Mouse (Mus musculus) heart, embryonic 16.5 days (tissue): ENCODE data around the gene Ednra. TPM values are rescaled to one million over a fixed set of nuclear protein-coding genes. Genes with fewer than 3 reads are reported as not detected.
A peak's percentile ranks its signal among the peaks of the same experiment; 100 is the strongest.

Experiments
- ATAC-seq: fragments of 200-750 bp; cut with Nextera tagmentation; replicated peaks from 2 replicates; pipeline ENCODE4 v1.8.0; 2017; ENCODE audit warnings: moderate number of reproducible peaks; ENCODE audit not compliant: insufficient read depth, low FRiP score; ENCODE audit errors: extremely low read depth
- H3K27ac ChIP-seq: fragments of 300-500 bp; sonication (generic); 2 replicates; pipeline ENCODE4 v1.5.1; 2014; ENCODE audit warnings: mild to moderate bottlenecking, low read length, control low read depth, moderate library complexity
- H3K27me3 ChIP-seq: fragments of 300-500 bp; sonication (generic); 2 replicates; pipeline ENCODE4 v1.6.1; 2014; ENCODE audit warnings: low read length, mixed read lengths; ENCODE audit not compliant: control insufficient read depth, insufficient read depth
- H3K36me3 ChIP-seq: fragments of 300-500 bp; sonication (generic); 2 replicates; pipeline ENCODE4 v1.6.1; 2014; ENCODE audit not compliant: control insufficient read depth, insufficient read depth
- H3K4me1 ChIP-seq: fragments of 300-500 bp; sonication (generic); 2 replicates; pipeline ENCODE4 v1.6.1; 2014; ENCODE audit warnings: low read length, mixed read lengths; ENCODE audit not compliant: control insufficient read depth, insufficient read depth
- H3K4me2 ChIP-seq: fragments of 300-500 bp; sonication (generic); 2 replicates; pipeline ENCODE4 v1.6.1; 2014; ENCODE audit warnings: low read depth, mild to moderate bottlenecking, control low read depth, low read length
- H3K4me3 ChIP-seq: fragments of 300-500 bp; sonication (generic); 2 replicates; pipeline ENCODE4 v1.5.1; 2014; ENCODE audit warnings: mild to moderate bottlenecking, control low read depth, low read length
- H3K9ac ChIP-seq: fragments of 300-500 bp; sonication (generic); 2 replicates; pipeline ENCODE4 v1.6.1; 2014; ENCODE audit warnings: low read length, control low read depth
- H3K9me3 ChIP-seq: fragments of 300-500 bp; sonication (generic); replicated peaks from 2 replicates; pipeline ENCODE4 v1.6.1; 2016; ENCODE audit warnings: low read length; ENCODE audit not compliant: control insufficient read depth
- WGBS: fragments of 180-500 bp; shearing (Covaris S2); extraction: QIAGEN DNeasy Blood & Tissue Kit; methylation state at CpG from one replicate; pipeline ENCODE4 v1.1.7; 2014; 5-methylcytosine and 5-hydroxymethylcytosine counted together
- polyA plus RNA-seq: library from polyadenylated mRNA; unstranded; fragments of >200 nt; fragmentation: Nextera tagmentation; extraction: Ambion mirVana; gene quantifications from 2 replicates; pipeline ENCODE4 v1.2.1, GENCODE M21; 2015

Ednra gene
- polyA plus RNA-seq, 1 experiment from 2014 or later, result 40.1 TPM

- Histone ChIP-seq H3K27me3 (no peaks in the 10 kb centered on the region), H3K4me1 (no peaks in the 10 kb centered on the region), H3K36me3 (peaks cover 2% of the 10 kb centered on the region; the same call in 1 of the 2 replicates), H3K4me2 (no peak overlapping the region), H3K9me3 (peaks cover 9% of the 10 kb centered on the region), H3K27ac (no peak overlapping the region), H3K9ac (no peak overlapping the region), H3K4me3 (no peak overlapping the region)
- ATAC-seq, result no peak
- WGBS, result 71% methylated on average over 3 of the region's 3 CpGs
These were observed 8.7 kb upstream of the Ednra start for GRCm38 (mm10) chr8:77732964-77733363.

- H3K4me1 ChIP-seq, result peaks cover 28% of the 10 kb centered on the region
- ATAC-seq, result no peak
- WGBS, result 47% methylated on average over 5 of the region's 5 CpGs
- no peak overlapping the region for H3K4me2 ChIP-seq
- H3K36me3 ChIP-seq, result no peaks in the 10 kb centered on the region
- H3K9me3 ChIP-seq, result no peaks in the 10 kb centered on the region
- no peaks in the 10 kb centered on the region for H3K27me3 ChIP-seq
- no peak overlapping the region for H3K4me3 ChIP-seq
- H3K9ac ChIP-seq, result no peak overlapping the region
- H3K27ac ChIP-seq, result peak overlapping the region; percentile 98
These were observed 1.1 kb upstream of the Ednra start for GRCm38 (mm10) chr8:77725406-77725805.

GRCm38 (mm10) chr8:77723534-77724045 is 674 bp downstream of the Ednra start:
- 1% methylated on average over 16 of the region's 16 CpGs for WGBS
- peak overlapping the region; percentile 71 for H3K4me3 ChIP-seq
- H3K9me3 ChIP-seq, result no peaks in the 10 kb centered on the region
- H3K9ac ChIP-seq, result peak overlapping the region; percentile 87
- 0 out of 2 replicates have a peak, but pooled peaks cover 5% of the 10 kb centered on the region for H3K36me3 ChIP-seq
- peak overlapping the region; percentile 98 for H3K27ac ChIP-seq
- H3K27me3 ChIP-seq, result no peaks in the 10 kb centered on the region
- peak; percentile 66 for ATAC-seq
- H3K4me2 ChIP-seq, result peak overlapping the region; percentile 54
- H3K4me1 ChIP-seq, result peaks cover 39% of the 10 kb centered on the region

- Histone ChIP-seq H3K27ac (peak overlapping the region; percentile 98), H3K4me3 (peak overlapping the region; percentile 71), H3K27me3 (no peaks in the 10 kb centered on the region), H3K36me3 (0 out of 2 replicates have a peak, but pooled peaks cover 5% of the 10 kb centered on the region), H3K9me3 (no peaks in the 10 kb centered on the region), H3K4me1 (peaks cover 39% of the 10 kb centered on the region), H3K9ac (peak overlapping the region; percentile 87), H3K4me2 (peak overlapping the region; percentile 54)
- 60% methylated on average over 4 of the region's 4 CpGs for WGBS
- ATAC-seq, result no peak
These were observed 1.2 kb downstream of the Ednra start for GRCm38 (mm10) chr8:77723018-77723417.

GRCm38 (mm10) chr8:77718933-77719332 is 5.3 kb downstream of the Ednra start:
- Histone ChIP-seq H3K4me3 (peak overlapping the region; percentile 33), H3K27me3 (no peaks in the 10 kb centered on the region), H3K9ac (0 out of 2 replicates have a peak overlapping the region, but pooled peaks have one; percentile 20), H3K4me1 (peaks cover 43% of the 10 kb centered on the region), H3K36me3 (0 out of 2 replicates have a peak, but pooled peaks cover 6% of the 10 kb centered on the region), H3K9me3 (no peaks in the 10 kb centered on the region), H3K27ac (peak overlapping the region; percentile 43; the same call in 1 of the 2 replicates), H3K4me2 (peak overlapping the region; percentile 49)
- 64% methylated on average over 2 of the region's 2 CpGs for WGBS
- no peak for ATAC-seq

GRCm38 (mm10) chr8:77717036-77717435 is 7.2 kb downstream of the Ednra start:
- ATAC-seq, result no peak; the same call in 1 of the 2 replicates

GRCm38 (mm10) chr8:77714455-77714854 is 9.8 kb downstream of the Ednra start:
- H3K9me3 ChIP-seq, result no peaks in the 10 kb centered on the region
- H3K27ac ChIP-seq, result no peak overlapping the region
- no peak overlapping the region for H3K9ac ChIP-seq
- H3K4me1 ChIP-seq, result peaks cover 39% of the 10 kb centered on the region
- no peak for ATAC-seq
- 0 out of 2 replicates have a peak, but pooled peaks cover 2% of the 10 kb centered on the region for H3K36me3 ChIP-seq
- no peak overlapping the region for H3K4me3 ChIP-seq
- H3K4me2 ChIP-seq, result no peak overlapping the region
- no peaks in the 10 kb centered on the region for H3K27me3 ChIP-seq
- 75% methylated on average over 7 of the region's 7 CpGs for WGBS

More at GRCm38 (mm10) chr8:77717036-77717435, 7.2 kb downstream of the Ednra start:
- no peak overlapping the region for H3K4me3 ChIP-seq
- WGBS, result 16% methylated on average over 2 of the region's 2 CpGs
- H3K27ac ChIP-seq, result peak overlapping the region; percentile 54
- peaks cover 49% of the 10 kb centered on the region for H3K4me1 ChIP-seq
- H3K9ac ChIP-seq, result no peak overlapping the region
- H3K27me3 ChIP-seq, result no peaks in the 10 kb centered on the region
- 0 out of 2 replicates have a peak, but pooled peaks cover 6% of the 10 kb centered on the region for H3K36me3 ChIP-seq
- H3K9me3 ChIP-seq, result no peaks in the 10 kb centered on the region
- H3K4me2 ChIP-seq, result 0 out of 2 replicates have a peak overlapping the region, but pooled peaks have one; percentile 4

- H3K4me2 ChIP-seq, result no peak overlapping the region
- H3K27me3 ChIP-seq, result no peaks in the 10 kb centered on the region
- no peak overlapping the region for H3K9ac ChIP-seq
- 54% methylated on average over 5 of the region's 5 CpGs for WGBS
- no peak overlapping the region for H3K27ac ChIP-seq
- ATAC-seq, result no peak; the same call in 1 of the 2 replicates
- H3K36me3 ChIP-seq, result 0 out of 2 replicates have a peak, but pooled peaks cover 2% of the 10 kb centered on the region
- peaks cover 36% of the 10 kb centered on the region for H3K4me1 ChIP-seq
- H3K9me3 ChIP-seq, result no peaks in the 10 kb centered on the region
- no peak overlapping the region for H3K4me3 ChIP-seq
These were observed 10.6 kb downstream of the Ednra start for GRCm38 (mm10) chr8:77713688-77714087.

GRCm38 (mm10) chr8:77704768-77705167 is 19.5 kb downstream of the Ednra start:
- H3K4me3 ChIP-seq, result no peak overlapping the region
- 87% methylated on average over 4 of the region's 4 CpGs for WGBS
- H3K27ac ChIP-seq, result no peak overlapping the region; the same call in 1 of the 2 replicates
- no peak for ATAC-seq
- H3K4me2 ChIP-seq, result no peak overlapping the region
- no peaks in the 10 kb centered on the region for H3K27me3 ChIP-seq
- peaks cover 11% of the 10 kb centered on the region for H3K36me3 ChIP-seq
- H3K9me3 ChIP-seq, result no peaks in the 10 kb centered on the region
- no peak overlapping the region for H3K9ac ChIP-seq
- H3K4me1 ChIP-seq, result peaks cover 24% of the 10 kb centered on the region
